Mouse (Mus musculus) forebrain, embryonic 13.5 days (tissue): ENCODE data around the gene Kcnj10. TPM values are rescaled to one million over a fixed set of nuclear protein-coding genes. Genes with fewer than 3 reads are reported as not detected.

Experiments
- ATAC-seq: fragments of 200-750 bp; cut with Nextera tagmentation; 2 replicates; pipeline ENCODE4 v1.8.0; 2017
- H3K27ac ChIP-seq: fragments of 300-500 bp; sonication (generic); 2 replicates; pipeline ENCODE4 v1.5.1; 2015; ENCODE audit warnings: inconsistent platforms, mild to moderate bottlenecking, moderate library complexity
- H3K27me3 ChIP-seq: fragments of 300-500 bp; sonication (generic); 2 replicates; pipeline ENCODE4 v1.6.1; 2015; ENCODE audit warnings: mild to moderate bottlenecking, inconsistent platforms
- H3K36me3 ChIP-seq: fragments of 300-500 bp; sonication (generic); 2 replicates; pipeline ENCODE4 v1.6.1; 2015; ENCODE audit warnings: mild to moderate bottlenecking, inconsistent platforms; ENCODE audit not compliant: poor library complexity, severe bottlenecking
- H3K4me1 ChIP-seq: fragments of 300-500 bp; sonication (generic); 2 replicates; pipeline ENCODE4 v1.6.1; 2015; ENCODE audit warnings: inconsistent platforms
- H3K4me2 ChIP-seq: fragments of 300-500 bp; sonication (generic); 2 replicates; pipeline ENCODE4 v1.6.1; 2015; ENCODE audit warnings: inconsistent platforms, mild to moderate bottlenecking, moderate library complexity
- H3K4me3 ChIP-seq: fragments of 300-500 bp; sonication (generic); 2 replicates; pipeline ENCODE4 v1.5.1; 2015; ENCODE audit warnings: mild to moderate bottlenecking, inconsistent platforms
- H3K9ac ChIP-seq: fragments of 300-500 bp; sonication (generic); 2 replicates; pipeline ENCODE4 v1.6.1; 2015; ENCODE audit warnings: mild to moderate bottlenecking, inconsistent platforms
- H3K9me3 ChIP-seq: fragments of 300-500 bp; sonication (generic); replicated peaks from 2 replicates; pipeline ENCODE4 v1.6.1; 2016; ENCODE audit warnings: inconsistent platforms
- WGBS: fragments of 180-500 bp; shearing (Covaris S2); methylation state at CpG from one replicate; pipeline ENCODE4 v1.1.7; 2015; 5-methylcytosine and 5-hydroxymethylcytosine counted together
- polyA plus RNA-seq: library from polyadenylated mRNA; unstranded; fragments of >200 nt; fragmentation: Nextera tagmentation; extraction: Ambion mirVana; gene quantifications from 2 replicates; pipeline ENCODE4 v1.2.1, GENCODE M21; 2015

Gene Kcnj10
- polyA plus RNA-seq, 1 experiment from 2014 or later: 1.2 TPM

GRCm38 (mm10) chr1:172392643-172393170 is 51.7 kb downstream of the Kcnj10 start:
- peak overlapping the region; percentile 54; the same call in 1 of the 2 replicates for H3K4me2 ChIP-seq
- no peak overlapping the region for H3K4me3 ChIP-seq
- H3K4me1 ChIP-seq: peaks cover 15% of the 10 kb centered on the region
- 58% methylated on average over 2 of the region's 2 CpGs for WGBS
- ATAC-seq: peak; percentile 40
- no peaks in the 10 kb centered on the region for H3K9me3 ChIP-seq
- no peaks in the 10 kb centered on the region for H3K27me3 ChIP-seq
- no peak overlapping the region for H3K9ac ChIP-seq
- H3K27ac ChIP-seq: peak overlapping the region; percentile 59
- H3K36me3 ChIP-seq: no peaks in the 10 kb centered on the region

- H3K4me2 ChIP-seq: no peak overlapping the region
- H3K27me3 ChIP-seq: no peaks in the 10 kb centered on the region
- H3K4me3 ChIP-seq: no peak overlapping the region
- no peaks in the 10 kb centered on the region for H3K9me3 ChIP-seq
- peaks cover 15% of the 10 kb centered on the region for H3K4me1 ChIP-seq
- WGBS: 43% methylated on average over 8 of the region's 8 CpGs
- no peak overlapping the region for H3K27ac ChIP-seq
- no peaks in the 10 kb centered on the region for H3K36me3 ChIP-seq
- ATAC-seq: no peak
- no peak overlapping the region for H3K9ac ChIP-seq
Measured at GRCm38 (mm10) chr1:172393739-172394138, 52.7 kb downstream of the Kcnj10 start.

GRCm38 (mm10) chr1:172396996-172397752 is 56.2 kb downstream of the Kcnj10 start:
- H3K36me3 ChIP-seq: no peaks in the 10 kb centered on the region
- no peak overlapping the region for H3K4me3 ChIP-seq
- no peak for ATAC-seq
- WGBS: 61% methylated on average over 9 of the region's 9 CpGs
- peaks cover 4% of the 10 kb centered on the region for H3K4me1 ChIP-seq
- no peak overlapping the region for H3K4me2 ChIP-seq
- no peaks in the 10 kb centered on the region for H3K9me3 ChIP-seq
- H3K27ac ChIP-seq: no peak overlapping the region
- no peak overlapping the region for H3K9ac ChIP-seq
- H3K27me3 ChIP-seq: no peaks in the 10 kb centered on the region

GRCm38 (mm10) chr1:172406077-172406706 is 65.2 kb downstream of the Kcnj10 start:
- WGBS: 53% methylated on average over 16 of the region's 16 CpGs
- ATAC-seq: no peak
- Histone ChIP-seq H3K36me3 (no peaks in the 10 kb centered on the region), H3K9ac (peak overlapping the region; percentile 4; the same call in 1 of the 2 replicates), H3K4me3 (no peak overlapping the region), H3K4me1 (0 out of 2 replicates have a peak, but pooled peaks cover 2% of the 10 kb centered on the region), H3K27me3 (peaks cover 4% of the 10 kb centered on the region; the same call in 1 of the 2 replicates), H3K27ac (no peak overlapping the region), H3K4me2 (no peak overlapping the region), H3K9me3 (no peaks in the 10 kb centered on the region)

GRCm38 (mm10) chr1:172408996-172409395 is 68.0 kb downstream of the Kcnj10 start:
- 7% methylated on average over 6 of the region's 6 CpGs for WGBS
- no peak overlapping the region for H3K4me3 ChIP-seq
- H3K4me2 ChIP-seq: no peak overlapping the region
- H3K9me3 ChIP-seq: no peaks in the 10 kb centered on the region
- ATAC-seq: 0 out of 2 replicates have a peak, but pooled peaks have one; percentile 36
- H3K36me3 ChIP-seq: no peaks in the 10 kb centered on the region
- no peak overlapping the region for H3K27ac ChIP-seq
- 0 out of 2 replicates have a peak, but pooled peaks cover 2% of the 10 kb centered on the region for H3K4me1 ChIP-seq
- peaks cover 4% of the 10 kb centered on the region; the same call in 1 of the 2 replicates for H3K27me3 ChIP-seq
- no peak overlapping the region for H3K9ac ChIP-seq

- no peak overlapping the region for H3K4me3 ChIP-seq
- no peak overlapping the region for H3K4me2 ChIP-seq
- no peak overlapping the region for H3K9ac ChIP-seq
- H3K9me3 ChIP-seq: no peaks in the 10 kb centered on the region
- H3K27me3 ChIP-seq: peaks cover 4% of the 10 kb centered on the region; the same call in 1 of the 2 replicates
- no peak for ATAC-seq
- H3K36me3 ChIP-seq: no peaks in the 10 kb centered on the region
- H3K27ac ChIP-seq: no peak overlapping the region
- 9% methylated on average over 5 of the region's 5 CpGs for WGBS
- H3K4me1 ChIP-seq: 0 out of 2 replicates have a peak, but pooled peaks cover 2% of the 10 kb centered on the region
Measured at GRCm38 (mm10) chr1:172409431-172409830, 68.4 kb downstream of the Kcnj10 start.

GRCm38 (mm10) chr1:172410806-172411205 is 69.8 kb downstream of the Kcnj10 start:
- 0 out of 2 replicates have a peak, but pooled peaks cover 2% of the 10 kb centered on the region for H3K4me1 ChIP-seq
- H3K4me3 ChIP-seq: no peak overlapping the region
- no peaks in the 10 kb centered on the region for H3K9me3 ChIP-seq
- H3K4me2 ChIP-seq: no peak overlapping the region
- H3K36me3 ChIP-seq: no peaks in the 10 kb centered on the region
- no peak overlapping the region for H3K27ac ChIP-seq
- peaks cover 4% of the 10 kb centered on the region; the same call in 1 of the 2 replicates for H3K27me3 ChIP-seq
- no peak overlapping the region for H3K9ac ChIP-seq
- 4% methylated on average over 4 of the region's 4 CpGs for WGBS
- ATAC-seq: no peak

GRCm38 (mm10) chr1:172412204-172412603 is 71.2 kb downstream of the Kcnj10 start:
- H3K4me2 ChIP-seq: no peak overlapping the region
- H3K9me3 ChIP-seq: no peaks in the 10 kb centered on the region
- H3K27ac ChIP-seq: no peak overlapping the region
- no peak overlapping the region for H3K9ac ChIP-seq
- H3K4me3 ChIP-seq: no peak overlapping the region
- WGBS: 2% methylated on average over 5 of the region's 5 CpGs
- ATAC-seq: peak; percentile 87
- peaks cover 4% of the 10 kb centered on the region; the same call in 1 of the 2 replicates for H3K27me3 ChIP-seq
- no peaks in the 10 kb centered on the region for H3K36me3 ChIP-seq
- 0 out of 2 replicates have a peak, but pooled peaks cover 2% of the 10 kb centered on the region for H3K4me1 ChIP-seq

GRCm38 (mm10) chr1:172413491-172414230 is 72.7 kb downstream of the Kcnj10 start:
- ATAC-seq: no peak
- 87% methylated on average over 4 of the region's 4 CpGs for WGBS
- no peak overlapping the region for H3K4me2 ChIP-seq
- no peak overlapping the region for H3K4me3 ChIP-seq
- H3K27ac ChIP-seq: no peak overlapping the region
- no peaks in the 10 kb centered on the region for H3K27me3 ChIP-seq
- no peak overlapping the region for H3K9ac ChIP-seq
- 0 out of 2 replicates have a peak, but pooled peaks cover 2% of the 10 kb centered on the region for H3K4me1 ChIP-seq
- H3K36me3 ChIP-seq: no peaks in the 10 kb centered on the region
- H3K9me3 ChIP-seq: no peaks in the 10 kb centered on the region

- WGBS: 85% methylated on average over 6 of the region's 6 CpGs
- no peak overlapping the region for H3K27ac ChIP-seq
- no peak overlapping the region for H3K9ac ChIP-seq
- no peak for ATAC-seq
- H3K9me3 ChIP-seq: no peaks in the 10 kb centered on the region
- no peak overlapping the region for H3K4me2 ChIP-seq
- H3K27me3 ChIP-seq: no peaks in the 10 kb centered on the region
- H3K4me3 ChIP-seq: no peak overlapping the region
- 0 out of 2 replicates have a peak, but pooled peaks cover 2% of the 10 kb centered on the region for H3K4me1 ChIP-seq
- no peaks in the 10 kb centered on the region for H3K36me3 ChIP-seq
Measured at GRCm38 (mm10) chr1:172414231-172414585, 73.2 kb downstream of the Kcnj10 start.

GRCm38 (mm10) chr1:172415061-172415460 is 74.1 kb downstream of the Kcnj10 start:
- Histone ChIP-seq H3K4me3 (no peak overlapping the region), H3K27ac (no peak overlapping the region), H3K36me3 (no peaks in the 10 kb centered on the region), H3K4me2 (no peak overlapping the region), H3K4me1 (no peaks in the 10 kb centered on the region), H3K9me3 (no peaks in the 10 kb centered on the region), H3K9ac (no peak overlapping the region), H3K27me3 (no peaks in the 10 kb centered on the region)
- ATAC-seq: no peak
- WGBS: 89% methylated on average over 7 of the region's 7 CpGs
